Mouse (Mus musculus): ENCODE measurements around the gene Lsamp. TPM values are rescaled to one million over a fixed set of nuclear protein-coding genes. Genes with fewer than 3 reads are reported as not detected.

Gene Lsamp
- polyA plus RNA-seq, 1 experiment from 2014 or later: 0.95 TPM

DNA sequence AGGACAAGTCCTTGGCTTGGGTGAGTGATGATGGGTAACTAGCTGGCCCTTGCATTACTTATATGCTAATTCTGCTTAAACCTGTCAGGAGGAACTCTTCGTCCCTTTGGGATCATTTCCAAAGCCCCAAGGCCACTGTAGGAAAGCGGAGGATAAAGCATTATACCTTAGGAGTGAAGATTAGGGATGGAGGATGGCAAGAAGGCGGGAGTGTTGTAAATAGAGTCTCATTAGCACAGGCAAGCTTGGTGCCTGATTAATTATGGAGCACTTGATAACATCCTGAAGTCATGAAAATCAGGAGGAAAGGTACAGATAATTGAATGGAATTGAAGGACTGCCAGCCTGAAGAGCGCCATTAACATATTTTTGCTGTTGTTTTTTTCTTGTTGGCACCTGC is 120.2 kb downstream of the Lsamp start:
- Histone ChIP-seq H3K4me1 (ENCODE audit: insufficient read depth) (no peaks in the 10 kb centered on the region), H3K9ac (no peak overlapping the region), H3K36me3 (ENCODE audit: insufficient read depth) (no peaks in the 10 kb centered on the region), H3K4me2 (no peak overlapping the region), H3K4me3 (ENCODE audit: low read depth, low read length) (no peak overlapping the region), H3K9me3 (ENCODE audit: low read depth, low read length) (no peaks in the 10 kb centered on the region), H3K27me3 (ENCODE audit: insufficient read depth, low read length) (no peaks in the 10 kb centered on the region), H3K27ac (ENCODE audit: low read depth) (no peak overlapping the region)
- WGBS: 51% methylated on average over 4 of the region's 4 CpGs
- ATAC-seq (ENCODE audit: insufficient read depth): no peak
- DNase-seq: no peak
- no peak for TF ChIP-seq CTCF (IDR thresholded peaks at IDR 0.05; ENCODE audit: low read depth)

DNA sequence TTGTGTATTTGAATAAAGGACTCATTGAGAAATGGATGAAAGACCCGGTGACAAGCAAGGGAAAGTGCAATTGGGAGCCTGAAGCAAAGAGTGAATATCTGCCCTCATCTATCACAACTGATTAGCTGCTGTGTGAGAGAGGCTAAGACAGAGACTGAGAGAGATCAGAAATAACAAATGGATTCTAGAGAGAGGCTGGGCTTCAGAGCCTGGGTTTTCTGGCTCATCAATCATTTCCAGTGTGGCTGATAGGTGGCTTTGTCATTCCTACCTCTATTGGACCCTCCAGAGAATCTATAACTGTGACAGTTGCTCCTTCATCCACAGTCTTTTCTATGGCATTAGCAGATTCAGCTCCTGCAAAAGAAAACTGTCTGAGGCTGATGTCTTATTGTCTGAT is 198.8 kb downstream of the Lsamp start:
- WGBS: 40% methylated on average over 1 of the region's 1 CpGs
- no peak for ATAC-seq (ENCODE audit: insufficient read depth)
- no peak overlapping the region for H3K9ac ChIP-seq
- H3K27me3 ChIP-seq (ENCODE audit: insufficient read depth, low read length): no peaks in the 10 kb centered on the region
- TF ChIP-seq CTCF (IDR thresholded peaks at IDR 0.05; ENCODE audit: low read depth): no peak
- no peak overlapping the region for H3K27ac ChIP-seq (ENCODE audit: low read depth)
- H3K4me1 ChIP-seq (ENCODE audit: insufficient read depth): no peaks in the 10 kb centered on the region
- H3K4me3 ChIP-seq (ENCODE audit: low read depth, low read length): no peak overlapping the region
- DNase-seq: no peak
- no peaks in the 10 kb centered on the region for H3K9me3 ChIP-seq (ENCODE audit: low read depth, low read length)
- no peaks in the 10 kb centered on the region for H3K36me3 ChIP-seq (ENCODE audit: insufficient read depth)
- no peak overlapping the region for H3K4me2 ChIP-seq

DNA sequence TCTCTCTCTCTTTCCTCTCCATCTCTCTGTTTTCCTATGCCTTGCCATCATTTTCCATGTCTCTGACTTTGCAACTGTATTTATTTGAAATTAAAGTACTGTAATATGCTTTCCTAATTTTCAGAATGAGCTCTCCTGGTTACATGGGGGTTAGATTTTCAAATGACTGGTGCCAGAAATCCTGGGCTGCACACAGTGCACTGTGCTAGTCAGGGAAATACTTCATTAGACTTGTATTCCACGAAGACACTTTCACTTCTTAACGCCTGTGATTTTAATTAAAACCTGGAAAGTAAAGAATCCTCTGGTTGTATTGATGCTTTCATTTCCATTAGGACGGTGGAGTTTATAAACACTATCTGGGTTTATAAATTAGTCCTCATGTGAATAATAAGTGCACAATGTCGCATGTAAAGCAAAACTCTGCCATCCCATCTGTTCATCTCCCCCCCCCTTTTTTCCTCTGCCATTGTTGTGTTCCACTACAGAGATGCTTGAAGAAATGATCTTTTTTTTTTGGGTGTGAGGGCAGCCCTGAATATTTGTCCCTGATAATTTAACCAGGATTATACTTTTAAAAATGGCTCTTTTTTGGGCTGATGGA is 203.9 kb downstream of the Lsamp start:
- Histone ChIP-seq H3K36me3 (ENCODE audit: insufficient read depth) (no peaks in the 10 kb centered on the region), H3K27ac (ENCODE audit: low read depth) (no peak overlapping the region), H3K9ac (no peak overlapping the region), H3K9me3 (ENCODE audit: low read depth, low read length) (no peaks in the 10 kb centered on the region), H3K27me3 (ENCODE audit: insufficient read depth, low read length) (no peaks in the 10 kb centered on the region), H3K4me3 (ENCODE audit: low read depth, low read length) (no peak overlapping the region), H3K4me1 (ENCODE audit: insufficient read depth) (no peaks in the 10 kb centered on the region), H3K4me2 (no peak overlapping the region)
- ATAC-seq (ENCODE audit: insufficient read depth): no peak
- TF ChIP-seq CTCF (IDR thresholded peaks at IDR 0.05; ENCODE audit: low read depth): no peak
- 66% methylated on average over 4 of the region's 4 CpGs for WGBS
- DNase-seq: no peak

DNA sequence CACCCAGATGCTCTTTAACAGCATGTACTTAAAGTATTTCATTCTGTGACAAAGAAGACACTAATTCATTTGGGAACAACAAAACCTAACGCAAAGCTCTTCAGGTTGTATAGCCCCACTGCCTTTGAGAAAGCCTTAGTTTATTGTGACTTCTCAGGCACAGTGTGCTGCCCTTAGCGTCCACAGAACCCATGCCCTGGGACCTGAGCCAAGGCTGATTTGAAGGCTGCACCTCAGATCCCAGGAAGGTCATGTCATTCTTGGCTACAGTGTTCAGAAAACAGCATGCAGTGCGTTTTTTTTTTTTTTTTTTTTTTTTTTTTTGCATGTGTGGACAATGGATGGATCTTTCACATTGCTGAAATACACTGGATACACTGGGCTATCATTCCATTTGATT is 210.2 kb downstream of the Lsamp start:
- H3K27me3 ChIP-seq (ENCODE audit: insufficient read depth, low read length): no peaks in the 10 kb centered on the region
- H3K4me2 ChIP-seq: no peak overlapping the region

DNA sequence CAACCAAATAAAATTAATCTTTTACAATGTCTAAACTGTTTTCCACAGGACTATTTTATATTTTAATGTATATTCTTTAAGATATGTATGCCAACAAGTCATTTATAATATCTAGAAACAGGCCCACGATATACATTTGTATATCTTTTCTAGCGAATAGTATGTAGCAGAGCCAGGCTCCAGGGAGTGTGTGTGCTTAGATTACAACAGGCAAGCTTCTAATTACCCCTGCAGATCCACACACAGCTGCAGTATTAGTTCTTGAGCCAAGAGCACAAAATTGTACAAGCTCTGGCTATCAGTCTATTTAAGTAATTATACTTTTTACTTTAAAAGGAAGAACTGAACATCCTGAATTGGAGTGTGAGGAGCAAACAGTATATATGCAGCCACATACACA is 210.7 kb downstream of the Lsamp start:
- Histone ChIP-seq H3K4me3 (ENCODE audit: low read depth, low read length) (no peak overlapping the region), H3K27me3 (ENCODE audit: insufficient read depth, low read length) (no peaks in the 10 kb centered on the region)

More for the DNA sequence above, 210.2 kb downstream of the Lsamp start:
- DNase-seq (peak; percentile 72), ATAC-seq (ENCODE audit: insufficient read depth) (peak; percentile 85; the same call in 1 of the 2 replicates)
- no peaks in the 10 kb centered on the region for H3K4me1 ChIP-seq (ENCODE audit: insufficient read depth)
- no peak overlapping the region for H3K27ac ChIP-seq (ENCODE audit: low read depth)
- no peak overlapping the region for H3K4me3 ChIP-seq (ENCODE audit: low read depth, low read length)
- no peaks in the 10 kb centered on the region for H3K36me3 ChIP-seq (ENCODE audit: insufficient read depth)
- H3K9ac ChIP-seq: no peak overlapping the region
- 34% methylated on average over 3 of the region's 3 CpGs for WGBS
- no peaks in the 10 kb centered on the region for H3K9me3 ChIP-seq (ENCODE audit: low read depth, low read length)
- TF ChIP-seq CTCF (IDR thresholded peaks at IDR 0.05; ENCODE audit: low read depth): no peak

DNA sequence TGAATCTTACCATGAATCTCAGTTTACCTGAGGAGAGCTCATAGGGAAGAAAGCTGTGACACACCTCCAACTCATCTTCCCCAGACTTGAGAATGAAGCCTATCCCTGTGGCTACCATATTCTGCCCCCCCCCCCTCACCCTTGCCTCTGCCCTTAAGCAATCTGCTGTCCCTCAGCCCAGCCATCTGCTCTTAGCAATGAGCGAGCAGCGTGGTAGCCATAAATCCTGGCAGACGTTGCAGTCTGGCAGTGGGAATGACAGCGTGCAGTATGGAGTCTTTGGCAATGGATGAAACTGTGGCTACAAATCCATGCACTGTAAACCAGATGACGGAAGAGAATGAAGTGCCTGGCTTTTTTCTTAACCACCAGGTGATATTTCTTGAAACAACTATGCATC is 244.5 kb downstream of the Lsamp start:
- Histone ChIP-seq H3K36me3 (ENCODE audit: insufficient read depth) (no peaks in the 10 kb centered on the region), H3K4me1 (ENCODE audit: insufficient read depth) (no peaks in the 10 kb centered on the region), H3K4me3 (ENCODE audit: low read depth, low read length) (no peak overlapping the region), H3K4me2 (no peak overlapping the region), H3K27ac (ENCODE audit: low read depth) (no peak overlapping the region), H3K27me3 (ENCODE audit: insufficient read depth, low read length) (no peaks in the 10 kb centered on the region), H3K9me3 (ENCODE audit: low read depth, low read length) (no peaks in the 10 kb centered on the region), H3K9ac (no peak overlapping the region)
- TF ChIP-seq CTCF (IDR thresholded peaks at IDR 0.05; ENCODE audit: low read depth): no peak
- 0 out of 2 replicates have a peak, but pooled peaks have one; percentile 54 for ATAC-seq (ENCODE audit: insufficient read depth)
- DNase-seq: peak; percentile 13
- WGBS: 35% methylated on average over 5 of the region's 5 CpGs

More for the DNA sequence above, 210.7 kb downstream of the Lsamp start:
- H3K27ac ChIP-seq (ENCODE audit: low read depth): no peak overlapping the region
- H3K9me3 ChIP-seq (ENCODE audit: low read depth, low read length): no peaks in the 10 kb centered on the region
- no peak overlapping the region for H3K4me2 ChIP-seq
- no peak for TF ChIP-seq CTCF (IDR thresholded peaks at IDR 0.05; ENCODE audit: low read depth)
- H3K4me1 ChIP-seq (ENCODE audit: insufficient read depth): no peaks in the 10 kb centered on the region
- 31% methylated on average over 2 of the region's 2 CpGs for WGBS
- no peak overlapping the region for H3K9ac ChIP-seq
- ATAC-seq (ENCODE audit: insufficient read depth) (peak; percentile 92), DNase-seq (peak; percentile 77)
- no peaks in the 10 kb centered on the region for H3K36me3 ChIP-seq (ENCODE audit: insufficient read depth)

DNA sequence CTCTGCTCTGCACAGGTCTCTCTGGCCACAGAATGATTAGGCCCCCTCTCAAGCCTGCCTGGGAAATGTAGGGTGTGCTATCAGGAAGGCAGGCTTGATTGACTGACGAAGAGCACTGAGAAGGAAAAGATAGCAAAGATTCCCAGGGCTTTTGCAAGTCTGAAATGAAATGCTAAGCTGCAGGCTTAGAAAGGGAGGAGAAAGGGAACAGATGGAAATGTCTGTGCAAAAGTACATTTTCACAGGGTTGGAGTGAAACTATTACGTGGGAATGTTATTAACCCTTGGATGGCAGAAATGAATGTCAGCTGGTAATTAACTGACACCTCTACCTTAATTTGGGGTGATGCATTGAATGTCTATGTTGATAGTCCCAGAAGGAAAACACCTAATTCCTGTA is 248.9 kb downstream of the Lsamp start:
- ATAC-seq (ENCODE audit: insufficient read depth): no peak
- WGBS: 49% methylated on average over 2 of the region's 2 CpGs

More for the DNA sequence above, 248.9 kb downstream of the Lsamp start:
- Histone ChIP-seq H3K27me3 (ENCODE audit: insufficient read depth, low read length) (no peaks in the 10 kb centered on the region), H3K27ac (ENCODE audit: low read depth) (no peak overlapping the region), H3K9me3 (ENCODE audit: low read depth, low read length) (no peaks in the 10 kb centered on the region), H3K4me1 (ENCODE audit: insufficient read depth) (no peaks in the 10 kb centered on the region), H3K36me3 (ENCODE audit: insufficient read depth) (no peaks in the 10 kb centered on the region), H3K4me2 (no peak overlapping the region), H3K9ac (no peak overlapping the region), H3K4me3 (ENCODE audit: low read depth, low read length) (no peak overlapping the region)
- TF ChIP-seq CTCF (IDR thresholded peaks at IDR 0.05; ENCODE audit: low read depth): no peak
- no peak for DNase-seq

Measured in lung, embryonic 14.5 days (tissue).